Mouse (Mus musculus) lung, embryonic 14.5 days (tissue): ENCODE measurements at regions not wholly inside any gene's neighbourhood (a gene's known extent, or its start where the extent isn't known, plus 50 kb on each side); places are given as distances from the start of the nearest gene placed in this dataset.
A peak's percentile ranks its signal among the peaks of the same experiment; 100 is the strongest.

ENCODE experiments used
- ATAC-seq: fragments of 200-750 bp; cut with Nextera tagmentation; 2 replicates; pipeline ENCODE4 v1.8.0; 2017; ENCODE audit warnings: mild to moderate bottlenecking, moderate TSS enrichment, moderate library complexity; ENCODE audit not compliant: insufficient read depth
- DNase-seq: peaks from one replicate; pipeline ENCODE4 v3.0.0-alpha.2; 2015
- H3K27ac ChIP-seq: fragments of 300-500 bp; sonication (generic); 2 replicates; pipeline ENCODE4 v1.5.1; 2014; ENCODE audit warnings: low read depth, mild to moderate bottlenecking, moderate library complexity
- H3K27me3 ChIP-seq: fragments of 300-500 bp; sonication (generic); 2 replicates; pipeline ENCODE4 v1.6.1; 2014; ENCODE audit warnings: low read length, control low read depth; ENCODE audit not compliant: insufficient read depth
- H3K36me3 ChIP-seq: fragments of 300-500 bp; sonication (generic); 2 replicates; pipeline ENCODE4 v1.6.1; 2014; ENCODE audit warnings: control low read depth; ENCODE audit not compliant: insufficient read depth
- H3K4me1 ChIP-seq: fragments of 300-500 bp; sonication (generic); 2 replicates; pipeline ENCODE4 v1.6.1; 2014; ENCODE audit warnings: antibody characterized with exemption, control low read depth; ENCODE audit not compliant: insufficient read depth
- H3K4me2 ChIP-seq: fragments of 300-500 bp; sonication (generic); 2 replicates; pipeline ENCODE4 v1.6.1; 2014; ENCODE audit warnings: mild to moderate bottlenecking
- H3K4me3 ChIP-seq: fragments of 300-500 bp; sonication (generic); 2 replicates; pipeline ENCODE4 v1.5.1; 2014; ENCODE audit warnings: low read depth, low read length
- H3K9ac ChIP-seq: fragments of 300-500 bp; sonication (generic); 2 replicates; pipeline ENCODE4 v1.6.1; 2014
- H3K9me3 ChIP-seq: fragments of 300-500 bp; sonication (generic); 2 replicates; pipeline ENCODE4 v1.6.1; 2016; ENCODE audit warnings: low read depth, low read length, control low read depth
- CTCF ChIP-seq: IDR thresholded peaks from 2 replicates; pipeline ENCODE4 v1.5.1; 2016; ENCODE audit warnings: antibody characterized with exemption, low read depth
- WGBS: fragments of 180-500 bp; shearing (Covaris S2); extraction: QIAGEN DNeasy Blood & Tissue Kit; methylation state at CpG from one replicate; pipeline ENCODE4 v1.1.7; 2014; 5-methylcytosine and 5-hydroxymethylcytosine counted together

- Histone ChIP-seq H3K4me3 (no peak overlapping the region), H3K36me3 (no peaks in the 10 kb centered on the region), H3K27me3 (no peaks in the 10 kb centered on the region), H3K4me1 (no peaks in the 10 kb centered on the region), H3K4me2 (no peak overlapping the region), H3K9me3 (no peaks in the 10 kb centered on the region), H3K9ac (no peak overlapping the region), H3K27ac (no peak overlapping the region)
- no peak for TF ChIP-seq CTCF
- no peak for DNase-seq
- WGBS: 64% methylated on average over 6 of the region's 6 CpGs
- ATAC-seq: no peak
Observed at GRCm38 (mm10) chr1:108649588-108650378, 1060.0 kb downstream of the Serpinb8 start.

- ATAC-seq (peak; percentile 56; the same call in 1 of the 2 replicates), DNase-seq (no peak)
- Histone ChIP-seq H3K9ac (no peak overlapping the region), H3K4me2 (no peak overlapping the region), H3K4me3 (no peak overlapping the region), H3K27me3 (no peaks in the 10 kb centered on the region), H3K27ac (no peak overlapping the region), H3K9me3 (no peaks in the 10 kb centered on the region), H3K4me1 (no peaks in the 10 kb centered on the region), H3K36me3 (no peaks in the 10 kb centered on the region)
- WGBS: 70% methylated on average over 2 of the region's 2 CpGs
- no peak for TF ChIP-seq CTCF
Observed at GRCm38 (mm10) chr1:108671026-108671425, 1081.2 kb downstream of the Serpinb8 start.
